Mouse (Mus musculus) testis, postnatal 14 days (tissue): ENCODE data around the gene Ago3.

Experiments
- DNase-seq: peaks from one replicate; pipeline ENCODE4 v3.0.0; 2021; ENCODE audit warnings: low spot score

Ago3 gene

DNA sequence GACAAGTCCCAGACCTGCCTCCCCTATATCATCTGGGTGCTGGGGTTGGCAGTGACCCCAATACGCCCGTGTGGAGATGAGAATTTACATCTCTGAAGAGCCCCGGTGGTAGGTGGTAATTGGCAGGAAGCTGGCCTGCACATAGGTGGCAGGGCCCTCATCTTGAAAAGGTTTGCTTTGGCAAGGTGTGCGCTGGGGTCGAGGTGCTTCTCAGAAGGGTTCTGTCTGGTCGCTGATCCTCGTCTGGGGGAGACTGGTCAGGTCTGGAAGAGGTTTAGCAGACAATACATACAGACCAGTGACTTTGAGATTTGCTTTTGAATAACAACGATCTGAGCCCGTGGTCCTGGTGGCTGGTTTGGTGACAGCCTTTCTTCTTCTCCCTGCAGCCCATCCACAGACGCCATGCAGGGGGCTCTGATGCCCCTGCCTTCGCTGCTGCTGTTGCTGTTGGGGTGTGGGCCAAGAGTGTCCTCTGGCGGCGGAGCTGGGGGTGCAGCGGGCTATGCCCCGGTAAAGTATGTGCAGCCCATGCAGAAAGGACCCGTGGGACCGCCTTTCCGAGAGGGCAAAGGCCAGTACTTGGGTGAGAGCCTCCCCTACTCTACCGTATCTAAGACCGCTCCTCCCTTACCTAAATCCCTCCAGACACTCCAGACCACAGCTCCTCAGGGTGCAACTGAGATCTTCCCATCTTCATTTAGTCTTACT is 120.0 kb downstream of the Ago3 start:
- no peak for DNase-seq

GRCm38 (mm10) chr4:126306827-126307226 is 122.5 kb downstream of the Ago3 start:
- DNase-seq, result no peak

DNA sequence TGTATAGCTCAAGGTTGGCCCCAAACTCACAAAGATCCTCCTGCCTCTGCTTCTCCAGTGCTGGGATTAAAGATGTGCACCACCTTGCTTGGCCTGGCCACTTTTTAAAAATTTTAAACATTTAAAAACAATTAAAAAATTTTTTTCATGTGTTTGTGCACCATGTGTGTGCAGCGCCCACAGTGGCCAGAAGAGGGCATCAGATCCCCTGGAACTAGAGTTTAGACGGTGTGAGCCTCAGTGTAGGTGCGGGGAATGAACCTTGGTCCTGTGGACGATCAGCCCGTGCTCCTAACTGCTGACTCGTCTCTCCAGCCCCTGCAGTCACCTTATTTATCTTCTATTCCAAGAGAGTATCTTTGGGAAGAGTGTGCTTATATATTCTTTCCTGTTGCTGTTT is 123.3 kb downstream of the Ago3 start:
- no peak for DNase-seq

- DNase-seq, result no peak
Measured at GRCm38 (mm10) chr4:126305428-126305827, 123.9 kb downstream of the Ago3 start.

- no peak for DNase-seq
Measured at GRCm38 (mm10) chr4:126303877-126304276, 125.5 kb downstream of the Ago3 start.

GRCm38 (mm10) chr4:126301584-126302309 is 127.6 kb downstream of the Ago3 start:
- DNase-seq, result no peak

DNA sequence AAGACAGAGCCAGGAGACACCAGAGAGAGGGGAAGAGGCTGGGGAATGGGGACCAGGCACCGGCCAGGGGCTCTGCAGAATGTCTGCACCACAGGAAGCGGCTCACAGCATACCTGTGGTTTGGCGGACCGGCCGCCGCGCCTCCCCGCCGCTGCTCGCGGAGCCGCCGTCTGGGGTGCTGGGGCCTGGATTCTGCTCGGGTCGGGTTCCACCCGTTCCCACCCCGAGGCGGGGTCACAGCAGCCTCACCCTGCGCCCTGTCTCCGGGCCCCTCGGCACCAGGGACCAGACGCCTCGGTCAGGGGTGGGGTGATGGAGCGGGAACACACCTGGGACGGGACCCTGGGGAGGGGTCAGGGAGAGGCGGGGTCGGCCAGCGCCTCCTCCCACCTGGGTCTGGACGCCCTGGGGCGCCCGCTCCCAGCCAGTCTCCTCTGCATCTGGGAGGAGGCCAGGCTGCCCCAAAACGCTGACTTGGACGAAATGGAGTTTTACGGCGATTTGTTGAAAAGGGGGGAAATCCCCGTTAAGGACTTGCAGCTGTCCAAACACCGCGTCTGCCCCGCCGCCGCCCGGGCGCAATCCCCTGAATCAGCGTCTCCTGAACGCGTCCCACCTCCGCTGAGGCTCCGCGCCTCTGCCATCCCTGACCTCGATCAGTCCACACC is 128.3 kb downstream of the Ago3 start:
- no peak for DNase-seq

GRCm38 (mm10) chr4:126296617-126297101 is 132.7 kb downstream of the Ago3 start:
- DNase-seq, result no peak

DNA sequence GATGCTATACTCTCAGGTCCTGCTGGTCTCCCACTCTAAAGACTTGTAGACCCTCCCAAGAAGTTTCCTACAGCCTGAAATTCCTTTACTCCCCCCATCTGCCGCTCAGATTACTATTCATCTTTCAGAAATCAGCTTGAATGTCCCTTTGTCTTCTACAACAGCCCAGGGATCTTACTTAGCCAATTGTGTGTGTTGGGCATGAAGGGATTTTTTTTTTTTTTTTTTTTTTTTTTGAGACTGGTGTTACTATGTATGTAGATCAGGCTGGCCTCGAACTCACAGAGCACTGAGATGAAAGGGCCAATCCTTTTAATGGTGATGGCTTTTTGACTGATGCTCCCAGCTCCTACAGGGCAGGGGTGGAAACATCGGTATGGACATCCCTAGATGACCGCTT is 133.4 kb downstream of the Ago3 start:
- no peak for DNase-seq

DNA sequence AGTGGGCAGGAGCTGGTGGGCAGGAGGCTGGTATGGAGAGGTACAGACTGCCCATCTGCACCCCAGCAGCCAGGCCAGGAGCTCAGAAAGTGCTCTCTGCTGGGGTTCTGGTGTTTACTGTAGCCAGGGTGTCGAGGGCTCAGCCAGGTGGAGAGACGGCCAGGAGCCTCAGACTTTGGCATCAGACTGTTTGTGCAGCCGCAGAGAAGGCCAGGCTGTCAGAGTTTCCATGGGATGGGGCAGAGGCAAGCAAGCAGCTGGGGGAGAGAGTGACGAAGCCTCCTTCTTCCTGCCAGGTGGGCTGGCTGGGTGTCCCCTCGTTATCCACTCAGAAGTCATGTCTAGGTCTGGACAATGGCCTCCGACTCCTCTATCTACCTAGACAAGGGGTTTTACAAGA is 134.2 kb downstream of the Ago3 start:
- DNase-seq, result no peak

GRCm38 (mm10) chr4:126291196-126291595 is 138.2 kb downstream of the Ago3 start:
- DNase-seq, result no peak

DNA sequence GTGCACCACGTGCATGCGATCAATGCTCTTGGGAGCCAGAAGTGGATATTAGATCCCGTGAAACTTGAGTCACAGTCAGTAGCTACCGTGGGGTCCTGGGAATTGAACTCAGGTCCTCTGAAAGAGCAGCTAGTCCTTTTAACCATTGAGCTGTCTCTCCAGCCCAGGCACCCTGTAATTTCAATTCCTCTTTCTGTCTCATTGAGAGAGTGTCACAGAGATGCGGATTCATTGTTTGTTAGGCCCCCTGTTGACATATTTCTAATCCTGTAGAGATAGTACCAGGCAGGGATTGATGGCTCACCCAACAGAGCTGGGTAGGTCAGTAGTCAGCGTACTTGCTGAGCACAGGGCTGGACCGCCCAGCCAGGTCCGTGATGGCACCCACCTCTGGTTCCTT is 139.0 kb downstream of the Ago3 start:
- no peak for DNase-seq

DNA sequence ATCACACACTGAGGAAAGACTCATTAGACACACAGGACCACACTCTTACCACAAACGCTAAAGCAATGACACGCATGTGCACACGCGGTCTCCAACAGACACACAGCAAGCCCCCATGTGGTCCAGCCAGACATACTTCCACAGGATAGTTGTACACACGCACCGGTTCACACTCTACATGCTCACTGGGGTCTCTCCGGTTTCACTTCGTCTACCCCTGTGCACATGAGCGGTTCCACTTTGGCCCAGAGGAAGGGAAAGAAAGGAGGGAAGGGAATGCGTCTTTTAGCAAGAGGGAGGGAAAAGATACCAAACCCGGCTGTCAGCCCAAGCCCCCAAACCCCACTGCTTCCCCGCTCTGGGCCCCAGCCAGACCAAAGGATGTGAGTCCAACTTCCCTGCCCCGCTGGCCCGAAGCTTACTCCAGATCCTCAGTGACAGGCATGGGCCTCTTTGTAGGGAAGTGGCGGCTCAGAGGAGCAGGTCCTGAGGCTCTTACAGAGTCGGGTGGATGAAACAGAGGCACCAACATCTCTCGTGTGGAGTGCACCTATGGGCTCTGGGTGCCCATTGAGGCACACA is 141.2 kb downstream of the Ago3 start:
- DNase-seq, result no peak

- DNase-seq, result no peak
Measured at GRCm38 (mm10) chr4:126287302-126287995, 141.9 kb downstream of the Ago3 start.

DNA sequence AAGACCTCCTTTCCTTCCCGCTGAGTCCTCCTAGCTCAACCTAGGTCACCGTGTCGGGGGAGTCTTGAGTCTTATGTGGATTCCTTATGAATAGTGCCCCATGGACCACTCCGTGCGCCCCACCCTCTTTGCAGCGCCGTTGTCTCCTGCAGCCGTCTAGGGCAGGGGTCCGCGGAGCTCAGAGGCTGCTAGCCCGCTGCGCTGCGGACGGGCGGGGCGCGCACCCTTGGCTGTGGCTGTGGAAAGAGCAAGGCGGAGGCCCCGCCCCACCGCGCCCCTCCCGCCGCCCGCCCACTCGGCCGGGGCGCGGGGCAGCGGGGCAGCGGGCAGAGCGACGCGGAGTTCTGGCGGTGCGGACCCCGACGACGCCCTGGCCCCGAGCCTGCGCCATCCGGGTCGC is 142.9 kb downstream of the Ago3 start, which contains the start of gene Col8a2:
TSS of gene Col8a2 (plus strand) at position 302 of the 400 bp plus-strand sequence.
- DNase-seq, result no peak

DNA sequence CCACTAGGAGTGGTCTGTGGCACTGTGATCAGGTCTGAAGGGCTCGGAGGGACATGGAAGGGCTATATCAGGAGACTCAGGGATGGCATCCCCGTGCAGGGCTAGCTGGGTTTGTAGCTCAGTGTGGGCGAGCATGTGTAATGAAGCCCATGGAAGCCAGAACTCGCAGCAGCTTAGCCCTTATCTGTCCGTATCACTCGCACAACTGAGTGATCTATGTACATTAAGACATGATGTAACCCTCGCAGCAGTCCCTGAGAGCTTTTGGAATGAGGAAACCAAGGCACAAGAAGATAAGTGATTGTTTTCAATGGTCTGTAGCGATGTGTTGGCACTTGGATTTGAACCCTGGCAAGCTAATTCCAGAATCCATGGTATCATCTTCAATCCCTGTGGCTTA is 145.8 kb downstream of the Ago3 start:
- DNase-seq, result no peak

GRCm38 (mm10) chr4:126281706-126282105 is 147.7 kb downstream of the Ago3 start:
- no peak for DNase-seq
